Mouse (Mus musculus) liver, embryonic 14.5 days (tissue): ENCODE results near the gene Rhot2.

Experiments
- CTCF ChIP-seq: IDR thresholded peaks from 2 replicates; pipeline ENCODE4 v1.5.1; 2016; ENCODE audit warnings: antibody characterized with exemption, low read depth, control low read depth
- EP300 ChIP-seq: IDR thresholded peaks from 2 replicates; pipeline ENCODE4 v1.6.1; 2016; ENCODE audit warnings: antibody characterized with exemption, low read depth

DNA sequence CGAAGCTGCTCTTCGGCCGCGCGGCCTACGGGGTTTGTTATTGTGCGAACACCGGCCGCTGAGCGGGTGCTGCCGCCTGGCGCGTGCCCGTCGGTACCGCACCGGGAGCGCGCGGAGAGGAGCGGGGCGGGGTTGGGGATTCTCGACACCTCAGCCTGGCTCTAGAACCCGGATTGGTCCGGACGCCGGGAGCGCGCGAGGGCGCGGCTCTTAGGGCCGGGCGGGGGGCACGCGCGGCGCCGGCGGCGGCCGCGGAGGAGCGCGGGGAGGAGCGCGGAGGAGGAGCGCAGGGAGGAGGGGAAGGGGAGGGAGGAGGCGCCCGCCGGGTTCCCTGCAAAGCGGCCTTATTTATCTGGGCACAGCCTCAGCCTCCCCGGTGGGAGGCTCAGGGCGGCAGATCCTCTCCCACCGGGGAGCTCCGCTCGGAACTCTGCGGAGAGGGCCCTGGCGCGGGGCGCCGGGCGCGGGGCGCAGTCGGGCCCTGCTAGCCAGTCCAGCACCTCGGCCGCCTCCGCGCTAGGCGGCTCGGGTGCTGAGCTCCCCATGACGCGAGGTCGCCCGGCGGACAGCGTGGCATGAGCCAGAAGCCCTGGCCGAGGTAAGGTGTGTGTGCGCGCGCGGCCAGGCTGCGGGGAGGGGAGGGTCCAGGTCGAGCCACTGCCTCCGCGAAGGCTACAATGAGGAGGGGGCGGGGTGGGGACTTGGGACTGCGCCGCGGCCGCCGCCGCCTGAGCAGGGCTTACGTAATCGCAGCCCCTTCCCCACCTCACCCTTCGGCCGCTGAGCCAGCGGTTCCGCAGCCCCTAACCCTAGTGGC is 35.7 kb downstream of the Rhot2 start, which contains the start of gene Fbxl16:
- TF ChIP-seq CTCF (peak; percentile 18; the same call in 1 of the 2 replicates), EP300 (no peak)
